Mouse (Mus musculus) heart, adult 2 months (tissue): ENCODE measurements around the gene Rpl39.

ENCODE experiments used
- CTCF ChIP-seq: fragments of 200-600 bp; IDR thresholded peaks from 2 replicates; pipeline ENCODE4 v1.8.1; 2022; ENCODE audit warnings: antibody characterized with exemption, mild to moderate bottlenecking, moderate library complexity
- POLR2A ChIP-seq: fragments of 200-500 bp; IDR thresholded peaks from 2 replicates; pipeline ENCODE4 v1.6.1; 2011; ENCODE audit warnings: mild to moderate bottlenecking, low read depth, low read length, control low read depth; ENCODE audit not compliant: insufficient read depth

DNA sequence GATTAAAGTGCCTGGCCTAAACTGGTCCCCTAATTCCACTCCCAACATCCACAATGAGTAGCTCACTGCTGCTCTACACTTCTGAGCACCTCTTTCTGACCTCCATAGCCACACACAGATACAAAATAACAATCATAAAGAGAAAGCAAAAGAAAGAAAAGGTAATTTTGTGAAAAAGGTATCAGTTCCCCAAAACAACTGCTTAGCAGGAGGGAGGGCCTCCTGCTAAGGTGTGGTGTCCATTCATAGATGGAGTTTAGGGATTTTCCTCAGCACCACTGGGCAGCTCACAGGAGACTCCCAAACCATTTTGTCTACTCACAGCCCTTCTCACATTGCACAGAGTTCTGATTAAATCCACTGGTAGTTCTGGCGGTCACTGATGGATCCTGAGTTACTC, 3.6 kb upstream of the Rpl39 start:
- no peak for TF ChIP-seq POLR2A
- TF ChIP-seq CTCF = no peak
